Mouse (Mus musculus) ES-E14 (cell line): ENCODE measurements at regions not wholly inside any gene's neighbourhood (a gene's known extent, or its start where the extent isn't known, plus 50 kb on each side); places are given as distances from the start of the nearest gene placed in this dataset.

Experiments
- CHD2 ChIP-seq: IDR thresholded peaks from 2 replicates; pipeline ENCODE4 v1.6.1; 2014; ENCODE audit warnings: mild to moderate bottlenecking, low read depth, low read length, inconsistent platforms
- HCFC1 ChIP-seq: IDR thresholded peaks from 2 replicates; pipeline ENCODE4 v1.6.1; 2012; ENCODE audit warnings: low read length, inconsistent platforms, borderline replicate concordance; ENCODE audit not compliant: insufficient read depth
- MAFK ChIP-seq: IDR thresholded peaks from 2 replicates; pipeline ENCODE4 v1.6.1; 2014; ENCODE audit warnings: mild to moderate bottlenecking, low read depth, low read length, inconsistent platforms; ENCODE audit not compliant: insufficient read depth
- ZC3H11A ChIP-seq: IDR thresholded peaks from 2 replicates; pipeline ENCODE4 v1.6.1; 2012; ENCODE audit warnings: low read depth, mild to moderate bottlenecking, inconsistent platforms, low read length, borderline replicate concordance
- ZNF384 ChIP-seq: IDR thresholded peaks from 2 replicates; pipeline ENCODE4 v1.6.1; 2012; ENCODE audit warnings: low read depth, low read length, inconsistent platforms

GRCm38 (mm10) chr5:52086766-52087429 is 103.4 kb downstream of the Dhx15 start:
- no peak for TF ChIP-seq HCFC1
- no peak for TF ChIP-seq CHD2
- TF ChIP-seq MAFK, result no peak
- no peak for TF ChIP-seq ZNF384
- TF ChIP-seq ZC3H11A, result no peak
